Mouse (Mus musculus) neural tube, embryonic 12.5 days (tissue): ENCODE results near the gene Sugp1. TPM values are rescaled to one million over a fixed set of nuclear protein-coding genes. Genes with fewer than 3 reads are reported as not detected.
"Not testable (repeated sequence)": the region's sequence is repeated elsewhere in the genome, so short reads cannot be mapped to it uniquely, and the experiment has no call there.

Experiments
- ATAC-seq: fragments of 200-750 bp; cut with Nextera tagmentation; 2 replicates; pipeline ENCODE4 v1.8.0; 2017; ENCODE audit warnings: low read depth, mild to moderate bottlenecking, moderate TSS enrichment, moderate library complexity; ENCODE audit not compliant: low FRiP score
- H3K27ac ChIP-seq: fragments of 300-500 bp; sonication (generic); 2 replicates; pipeline ENCODE4 v1.5.1; 2016
- H3K27me3 ChIP-seq: fragments of 300-500 bp; sonication (generic); replicated peaks from 2 replicates; pipeline ENCODE4 v1.6.1; 2016; ENCODE audit warnings: mild to moderate bottlenecking
- H3K36me3 ChIP-seq: fragments of 300-500 bp; sonication (generic); 2 replicates; pipeline ENCODE4 v1.6.1; 2016; ENCODE audit warnings: mild to moderate bottlenecking
- H3K4me1 ChIP-seq: fragments of 300-500 bp; sonication (generic); 2 replicates; pipeline ENCODE4 v1.6.1; 2016
- H3K4me2 ChIP-seq: fragments of 300-500 bp; sonication (generic); replicated peaks from 2 replicates; pipeline ENCODE4 v1.6.1; 2016; ENCODE audit warnings: mild to moderate bottlenecking
- H3K4me3 ChIP-seq: fragments of 300-500 bp; sonication (generic); 2 replicates; pipeline ENCODE4 v1.5.1; 2016
- H3K9ac ChIP-seq: fragments of 300-500 bp; sonication (generic); 2 replicates; pipeline ENCODE4 v1.6.1; 2016; ENCODE audit warnings: mild to moderate bottlenecking
- H3K9me3 ChIP-seq: fragments of 300-500 bp; sonication (generic); 2 replicates; pipeline ENCODE4 v1.6.1; 2016; ENCODE audit warnings: mild to moderate bottlenecking
- WGBS: fragments of 180-500 bp; shearing (Covaris S2); methylation state at CpG from one replicate; pipeline ENCODE4 v1.1.7; 2016; 5-methylcytosine and 5-hydroxymethylcytosine counted together
- polyA plus RNA-seq: library from polyadenylated mRNA; unstranded; fragments of >200 nt; fragmentation: Nextera tagmentation; extraction: Ambion mirVana; gene quantifications from 2 replicates; pipeline ENCODE4 v1.2.1, GENCODE M21; 2016

The Sugp1 gene
- polyA plus RNA-seq, 1 experiment from 2014 or later = 56.4 TPM

DNA sequence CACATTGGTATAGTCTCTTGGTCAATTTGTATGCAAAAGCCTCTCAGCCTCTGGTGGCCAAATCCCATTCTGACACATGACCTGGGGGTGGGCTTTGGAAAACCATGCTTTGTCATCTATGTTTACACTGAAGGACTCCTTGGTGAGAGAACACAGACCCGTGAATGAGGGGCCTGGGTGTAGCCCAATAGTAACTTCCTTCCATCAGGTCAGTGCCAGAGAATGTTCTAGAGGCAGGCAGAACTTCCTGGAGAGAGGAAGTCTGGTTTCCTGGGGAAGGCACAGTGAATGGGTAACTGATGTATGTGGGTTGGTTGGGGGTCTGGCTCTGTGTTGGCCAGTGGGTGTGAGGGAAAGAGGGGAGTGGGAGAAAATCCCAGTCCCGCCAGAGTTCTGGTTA, 37.4 kb upstream of the Sugp1 start:
- no peak for ATAC-seq
- Histone ChIP-seq H3K9me3 (no peaks in the 10 kb centered on the region), H3K4me3 (no peak overlapping the region), H3K27ac (no peak overlapping the region), H3K36me3 (no peaks in the 10 kb centered on the region), H3K9ac (no peak overlapping the region), H3K4me1 (peaks cover 5% of the 10 kb centered on the region), H3K27me3 (no peaks in the 10 kb centered on the region), H3K4me2 (no peak overlapping the region)
- WGBS = 53% methylated on average over 2 of the region's 2 CpGs

DNA sequence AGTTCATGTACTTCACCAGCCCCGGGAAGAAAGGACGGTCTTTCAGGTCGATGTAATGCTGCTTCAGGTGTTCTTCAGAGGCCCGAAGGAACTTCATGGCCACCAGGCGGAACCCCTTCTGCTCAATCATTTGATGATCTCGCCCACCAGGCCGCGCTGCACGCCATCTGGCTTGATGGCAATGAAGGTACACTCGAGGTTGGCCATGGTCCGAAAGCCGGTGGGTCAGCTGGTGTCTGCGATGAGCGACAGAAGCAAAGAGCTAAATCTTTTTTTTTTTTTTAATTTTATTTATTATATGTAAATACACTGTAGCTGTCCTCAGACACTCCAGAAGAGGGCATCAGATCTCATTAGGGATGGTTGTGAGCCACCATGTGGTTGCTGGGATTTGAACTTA, 31.8 kb upstream of the Sugp1 start:
- not testable (repeated sequence) for H3K4me3 ChIP-seq, H3K9ac ChIP-seq, ATAC-seq, H3K4me2 ChIP-seq, H3K36me3 ChIP-seq, H3K27ac ChIP-seq, H3K27me3 ChIP-seq, H3K9me3 ChIP-seq, H3K4me1 ChIP-seq
- WGBS = 90% methylated on average over 14 of the region's 14 CpGs

DNA sequence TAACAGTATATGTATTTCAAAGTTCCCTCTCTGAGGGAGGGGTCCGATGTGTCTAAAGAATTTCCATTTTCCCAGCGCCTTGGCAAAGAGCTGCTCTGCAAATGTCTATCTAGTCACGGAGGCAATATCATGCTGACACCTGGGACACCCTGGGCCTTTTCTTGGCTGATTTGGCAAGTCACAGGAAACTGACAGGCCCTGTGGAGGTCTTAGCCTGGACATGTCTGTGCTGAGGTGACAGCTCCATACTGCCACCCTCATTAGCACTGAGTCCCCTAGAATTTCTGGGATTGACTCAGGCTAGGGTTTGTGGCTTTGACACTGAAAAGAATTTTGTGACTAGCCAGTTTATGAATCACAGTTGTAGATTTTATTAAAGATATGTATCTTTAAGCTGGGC, 30.3 kb upstream of the Sugp1 start:
- Histone ChIP-seq H3K4me2 (no peak overlapping the region), H3K9me3 (no peaks in the 10 kb centered on the region), H3K4me3 (no peak overlapping the region), H3K9ac (no peak overlapping the region), H3K36me3 (peaks cover 11% of the 10 kb centered on the region), H3K27ac (no peak overlapping the region), H3K27me3 (no peaks in the 10 kb centered on the region), H3K4me1 (no peaks in the 10 kb centered on the region)
- no peak for ATAC-seq
- WGBS = 82% methylated on average over 3 of the region's 3 CpGs

DNA sequence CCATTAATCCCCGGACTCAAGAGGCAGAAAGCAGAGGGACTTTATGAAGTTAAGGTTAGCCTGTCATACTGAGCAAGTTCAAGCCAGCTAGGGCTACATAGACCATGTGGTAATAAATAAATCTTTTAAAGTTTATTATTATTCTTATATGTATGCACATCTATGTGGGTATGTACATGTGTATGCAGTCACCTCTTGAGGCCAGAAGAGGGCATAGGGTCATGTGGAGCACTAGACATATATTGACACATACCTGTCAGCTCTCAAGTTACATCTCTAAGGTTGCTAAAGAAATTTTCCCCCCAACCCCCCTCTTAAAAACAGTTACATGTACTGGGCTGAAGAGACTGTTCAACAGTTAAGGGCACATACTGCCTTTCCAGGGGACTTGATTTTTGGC, 29.9 kb upstream of the Sugp1 start:
- Histone ChIP-seq H3K4me1 (no peaks in the 10 kb centered on the region), H3K36me3 (peaks cover 15% of the 10 kb centered on the region), H3K9ac (no peak overlapping the region), H3K9me3 (no peaks in the 10 kb centered on the region), H3K27me3 (no peaks in the 10 kb centered on the region), H3K27ac (no peak overlapping the region), H3K4me3 (no peak overlapping the region), H3K4me2 (no peak overlapping the region)
- 90% methylated on average over 1 of the region's 1 CpGs for WGBS
- ATAC-seq = no peak

DNA sequence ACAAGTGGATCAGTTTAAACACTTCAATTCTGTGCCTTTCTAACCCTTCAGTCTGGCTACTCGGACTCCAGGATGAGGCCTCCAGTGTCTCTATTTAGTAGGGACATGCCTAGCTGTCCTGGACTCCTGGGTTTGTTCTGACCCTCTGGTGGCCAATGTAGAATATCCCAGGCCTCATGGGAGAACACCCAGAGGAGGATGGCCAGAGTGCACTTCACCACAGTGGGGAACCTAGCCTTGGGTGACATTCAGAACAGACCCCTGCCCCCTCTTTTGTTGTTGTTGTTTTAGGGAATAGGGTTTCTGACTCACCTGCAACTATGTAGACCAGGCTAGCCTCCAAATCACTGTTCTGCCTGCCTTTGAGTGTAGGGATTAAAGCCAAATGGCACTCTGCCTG, 27.6 kb upstream of the Sugp1 start:
- H3K27ac ChIP-seq = no peak overlapping the region
- H3K4me3 ChIP-seq = no peak overlapping the region
- no peaks in the 10 kb centered on the region for H3K4me1 ChIP-seq
- no peak overlapping the region for H3K9ac ChIP-seq
- ATAC-seq = no peak
- peaks cover 37% of the 10 kb centered on the region for H3K36me3 ChIP-seq
- WGBS = 65% methylated on average over 1 of the region's 1 CpGs
- H3K9me3 ChIP-seq = no peaks in the 10 kb centered on the region
- H3K4me2 ChIP-seq = no peak overlapping the region
- H3K27me3 ChIP-seq = no peaks in the 10 kb centered on the region

DNA sequence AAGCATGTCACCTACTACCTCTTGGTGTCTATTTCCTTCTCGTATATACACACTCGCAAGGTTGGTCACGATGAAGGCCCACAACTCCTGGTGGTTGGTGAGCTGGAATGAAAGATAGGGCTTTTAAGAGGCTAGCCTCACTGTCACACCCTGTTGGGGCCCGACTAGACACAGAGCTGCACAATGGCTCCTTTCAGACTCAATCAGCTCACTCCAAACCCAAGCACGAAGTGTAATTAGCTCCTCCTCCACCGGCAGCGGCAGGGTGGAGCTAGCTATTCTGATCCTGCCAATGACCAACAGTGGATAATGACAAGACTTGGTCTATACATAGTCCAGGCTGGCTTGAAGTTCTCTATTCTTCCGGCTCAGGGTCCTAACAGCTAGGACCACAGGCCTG, 19.0 kb upstream of the Sugp1 start:
- H3K4me1 ChIP-seq = no peaks in the 10 kb centered on the region
- H3K36me3 ChIP-seq = peaks cover 99% of the 10 kb centered on the region
- 66% methylated on average over 8 of the region's 8 CpGs for WGBS
- no peaks in the 10 kb centered on the region for H3K9me3 ChIP-seq
- H3K4me2 ChIP-seq = no peak overlapping the region
- no peak overlapping the region for H3K27ac ChIP-seq
- ATAC-seq = no peak
- H3K4me3 ChIP-seq = no peak overlapping the region
- H3K27me3 ChIP-seq = no peaks in the 10 kb centered on the region
- H3K9ac ChIP-seq = no peak overlapping the region

DNA sequence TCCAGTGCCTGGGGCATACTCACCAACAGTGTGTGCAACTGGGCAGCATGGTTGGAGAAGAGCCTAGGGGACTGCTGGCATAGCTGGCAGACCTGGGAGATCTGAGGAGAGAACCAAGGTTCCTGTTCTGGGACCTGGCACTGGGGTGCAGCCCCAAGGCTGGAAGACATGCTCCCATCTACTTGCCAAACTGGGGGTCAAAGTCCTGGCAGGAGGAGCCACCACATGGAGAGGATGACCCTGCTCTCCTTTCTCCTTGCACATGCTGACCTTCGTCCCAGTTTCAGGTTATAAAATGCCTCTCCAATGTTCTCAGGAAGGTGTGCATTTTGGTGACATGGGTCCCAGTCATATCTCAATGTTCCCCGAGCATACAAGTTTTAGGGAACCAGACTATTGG, 16.5 kb upstream of the Sugp1 start:
- H3K4me2 ChIP-seq = no peak overlapping the region
- H3K4me1 ChIP-seq = no peaks in the 10 kb centered on the region
- 83% methylated on average over 2 of the region's 2 CpGs for WGBS
- no peak overlapping the region for H3K27ac ChIP-seq
- H3K9ac ChIP-seq = no peak overlapping the region
- no peaks in the 10 kb centered on the region for H3K27me3 ChIP-seq
- H3K9me3 ChIP-seq = no peaks in the 10 kb centered on the region
- ATAC-seq = no peak
- peaks cover 99% of the 10 kb centered on the region for H3K36me3 ChIP-seq
- no peak overlapping the region for H3K4me3 ChIP-seq

DNA sequence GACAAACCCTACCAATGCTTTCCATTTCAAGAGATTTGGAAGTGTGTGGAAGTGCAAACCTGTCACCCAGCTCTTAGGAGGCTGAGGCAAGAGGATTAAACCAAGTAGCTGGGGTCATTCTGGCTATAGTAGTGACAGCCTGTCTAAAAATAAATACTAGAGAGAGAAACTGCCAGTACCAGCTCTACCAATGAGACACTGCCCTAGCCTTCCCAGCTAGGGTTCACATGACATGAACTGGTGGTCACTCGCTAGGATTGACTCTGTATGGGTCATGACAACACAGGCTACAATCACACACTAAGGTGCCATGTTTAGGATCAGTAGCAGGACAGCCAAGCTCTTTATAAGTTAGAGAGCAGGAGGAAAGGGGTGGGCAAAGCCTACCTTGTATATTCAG, 12.4 kb upstream of the Sugp1 start:
- H3K27ac ChIP-seq = no peak overlapping the region
- no peaks in the 10 kb centered on the region for H3K27me3 ChIP-seq
- H3K36me3 ChIP-seq = peaks cover 72% of the 10 kb centered on the region
- no peak overlapping the region for H3K4me3 ChIP-seq
- H3K4me1 ChIP-seq = no peaks in the 10 kb centered on the region
- no peak overlapping the region for H3K9ac ChIP-seq
- no peaks in the 10 kb centered on the region for H3K9me3 ChIP-seq
- 100% methylated on average over 1 of the region's 1 CpGs for WGBS
- no peak overlapping the region for H3K4me2 ChIP-seq
- ATAC-seq = no peak

DNA sequence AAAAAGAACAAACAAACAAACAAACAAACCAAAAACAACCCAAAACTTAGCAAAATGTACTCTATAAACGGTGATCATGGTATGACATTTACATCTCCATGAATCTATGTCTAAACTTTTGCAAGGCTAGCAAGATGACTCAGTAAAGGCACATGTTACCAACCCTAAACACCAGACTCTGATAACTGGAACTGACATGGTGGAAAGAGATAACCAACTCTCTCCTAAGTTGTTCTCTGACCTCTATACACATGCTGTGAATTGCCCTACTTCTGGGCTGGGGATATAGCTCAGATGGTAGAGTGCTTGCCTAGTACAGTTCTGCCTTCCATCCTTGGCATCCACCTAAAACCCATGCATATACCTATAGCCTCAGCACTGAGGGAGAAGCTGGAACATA, 4.6 kb upstream of the Sugp1 start:
- H3K4me2 ChIP-seq = no peak overlapping the region
- H3K4me3 ChIP-seq = no peak overlapping the region
- 95% methylated on average over 1 of the region's 1 CpGs for WGBS
- peaks cover 22% of the 10 kb centered on the region for H3K4me1 ChIP-seq
- peaks cover 5% of the 10 kb centered on the region; the same call in 1 of the 2 replicates for H3K36me3 ChIP-seq
- ATAC-seq = no peak
- no peak overlapping the region for H3K9ac ChIP-seq
- H3K27ac ChIP-seq = no peak overlapping the region
- H3K9me3 ChIP-seq = no peaks in the 10 kb centered on the region
- no peaks in the 10 kb centered on the region for H3K27me3 ChIP-seq

DNA sequence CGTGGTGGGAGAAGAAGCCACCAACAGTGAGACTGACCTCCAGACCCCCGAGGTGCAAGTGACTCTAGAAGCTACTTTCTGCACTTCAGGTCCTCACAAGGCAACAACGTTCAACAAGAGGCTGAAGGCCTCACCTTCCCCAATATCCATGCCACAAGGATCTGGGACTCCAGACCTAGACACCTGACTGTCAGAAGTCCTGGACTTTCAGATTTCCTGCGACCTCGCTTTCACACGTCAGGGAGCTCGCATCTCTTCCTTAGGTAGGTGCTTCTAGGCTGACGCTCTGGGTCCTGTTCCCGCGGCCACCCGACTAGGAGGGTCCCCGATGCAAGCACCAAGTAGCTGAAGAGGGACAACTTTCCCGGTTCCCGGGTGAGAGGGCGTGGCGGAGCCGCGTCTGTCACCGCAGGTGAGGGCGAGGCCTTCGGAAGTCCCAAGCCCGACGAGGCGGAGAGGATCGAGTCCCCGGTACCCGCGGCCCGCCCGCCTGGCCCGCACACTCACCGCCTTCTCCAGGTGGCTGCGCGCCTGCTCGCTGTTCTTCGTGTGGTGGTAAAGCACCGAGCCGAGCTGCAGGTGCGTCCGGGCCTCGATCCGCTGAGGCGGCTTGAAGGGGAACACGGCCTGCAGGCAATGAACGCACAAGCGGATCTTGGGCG, 597 bp upstream of the Sugp1 start:
- peak; percentile 54 for ATAC-seq
- 0 out of 2 replicates have a peak, but pooled peaks cover 3% of the 10 kb centered on the region for H3K36me3 ChIP-seq
- no peaks in the 10 kb centered on the region for H3K9me3 ChIP-seq
- H3K27me3 ChIP-seq = no peaks in the 10 kb centered on the region
- H3K4me3 ChIP-seq = peak overlapping the region; percentile 87
- H3K4me2 ChIP-seq = peak overlapping the region; percentile 95
- no peak overlapping the region for H3K27ac ChIP-seq
- peaks cover 30% of the 10 kb centered on the region for H3K4me1 ChIP-seq
- peak overlapping the region; percentile 89 for H3K9ac ChIP-seq
- under 1% methylated on average over 47 of the region's 47 CpGs for WGBS

DNA sequence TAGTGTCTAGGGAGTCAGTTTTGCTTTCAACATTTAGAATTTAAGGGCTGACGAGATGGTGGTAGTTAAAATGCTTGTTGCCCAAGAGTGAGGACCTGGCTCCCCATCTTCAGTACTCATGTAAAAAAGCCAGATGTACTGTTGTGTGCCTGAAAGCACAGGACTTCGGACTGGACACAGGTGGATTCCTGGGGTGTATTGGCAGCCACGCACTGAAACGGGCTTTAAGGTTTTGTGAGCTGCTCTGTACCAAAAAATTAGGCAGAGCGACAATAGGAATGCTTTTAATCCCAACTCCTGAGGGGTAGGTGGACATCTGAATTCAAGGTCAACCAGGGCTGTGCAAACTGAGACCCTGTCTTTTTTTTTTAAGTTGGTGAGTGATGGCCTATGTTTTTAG, 1.4 kb downstream of the Sugp1 start:
- peak overlapping the region; percentile 95 for H3K4me2 ChIP-seq
- H3K9me3 ChIP-seq = no peaks in the 10 kb centered on the region
- H3K27ac ChIP-seq = no peak overlapping the region
- peaks cover 30% of the 10 kb centered on the region for H3K4me1 ChIP-seq
- H3K27me3 ChIP-seq = no peaks in the 10 kb centered on the region
- peaks cover 7% of the 10 kb centered on the region; the same call in 1 of the 2 replicates for H3K36me3 ChIP-seq
- ATAC-seq = no peak
- peak overlapping the region; percentile 89 for H3K9ac ChIP-seq
- 93% methylated on average over 5 of the region's 5 CpGs for WGBS
- peak overlapping the region; percentile 87; the same call in 1 of the 2 replicates for H3K4me3 ChIP-seq

DNA sequence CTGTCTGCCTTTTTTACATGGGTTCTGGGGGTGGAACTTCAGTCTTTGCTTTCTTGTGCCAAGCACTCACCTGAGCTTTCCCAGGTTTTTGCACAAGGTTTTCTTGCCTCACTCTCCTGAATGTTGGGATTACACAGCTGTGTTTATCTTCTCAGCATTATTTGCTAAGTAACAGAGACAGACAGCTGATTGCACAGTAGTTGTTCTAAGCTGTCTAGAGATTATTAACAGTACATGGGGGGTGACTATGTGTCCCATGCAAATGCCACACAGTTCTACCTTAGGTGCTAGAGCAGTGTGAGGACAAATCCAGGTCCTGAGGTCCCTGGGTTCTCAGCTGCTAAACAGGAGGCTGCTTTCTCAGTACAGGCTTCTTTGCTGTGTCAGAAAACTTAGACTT, 7.0 kb downstream of the Sugp1 start:
- H3K4me2 ChIP-seq = no peak overlapping the region
- H3K4me3 ChIP-seq = no peak overlapping the region
- H3K9me3 ChIP-seq = no peaks in the 10 kb centered on the region
- no peak overlapping the region for H3K27ac ChIP-seq
- H3K27me3 ChIP-seq = no peaks in the 10 kb centered on the region
- H3K36me3 ChIP-seq = peaks cover 57% of the 10 kb centered on the region
- no peak overlapping the region for H3K9ac ChIP-seq
- no peak for ATAC-seq
- H3K4me1 ChIP-seq = no peaks in the 10 kb centered on the region

DNA sequence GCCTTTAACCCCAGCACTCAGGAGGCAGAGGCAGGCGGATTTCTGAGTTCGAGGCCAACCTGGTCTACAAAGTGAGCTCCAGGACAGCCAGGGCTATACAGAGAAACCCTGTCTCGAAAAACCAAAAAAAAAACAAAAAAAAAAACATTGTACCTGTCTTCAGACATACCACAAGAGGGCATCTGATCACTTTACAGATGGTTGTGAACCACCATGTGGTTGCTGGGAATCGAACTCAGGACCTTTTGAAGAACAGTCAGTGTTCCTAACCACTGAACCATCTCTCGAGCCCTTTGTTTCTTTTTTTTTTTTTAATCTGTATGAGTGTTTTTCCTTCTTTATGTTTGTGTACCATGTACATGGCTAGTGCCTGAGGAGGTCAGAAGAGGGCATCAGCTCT, 7.8 kb downstream of the Sugp1 start:
- H3K4me1 ChIP-seq, H3K9ac ChIP-seq, H3K9me3 ChIP-seq, H3K27ac ChIP-seq, H3K4me3 ChIP-seq, H3K4me2 ChIP-seq, ATAC-seq, H3K27me3 ChIP-seq: not testable (repeated sequence)
- WGBS = 91% methylated on average over 5 of the region's 5 CpGs
- H3K36me3 ChIP-seq = peaks cover 65% of the 10 kb centered on the region
